Mouse (Mus musculus): ENCODE measurements around the gene Folr1.

Gene Folr1

DNA sequence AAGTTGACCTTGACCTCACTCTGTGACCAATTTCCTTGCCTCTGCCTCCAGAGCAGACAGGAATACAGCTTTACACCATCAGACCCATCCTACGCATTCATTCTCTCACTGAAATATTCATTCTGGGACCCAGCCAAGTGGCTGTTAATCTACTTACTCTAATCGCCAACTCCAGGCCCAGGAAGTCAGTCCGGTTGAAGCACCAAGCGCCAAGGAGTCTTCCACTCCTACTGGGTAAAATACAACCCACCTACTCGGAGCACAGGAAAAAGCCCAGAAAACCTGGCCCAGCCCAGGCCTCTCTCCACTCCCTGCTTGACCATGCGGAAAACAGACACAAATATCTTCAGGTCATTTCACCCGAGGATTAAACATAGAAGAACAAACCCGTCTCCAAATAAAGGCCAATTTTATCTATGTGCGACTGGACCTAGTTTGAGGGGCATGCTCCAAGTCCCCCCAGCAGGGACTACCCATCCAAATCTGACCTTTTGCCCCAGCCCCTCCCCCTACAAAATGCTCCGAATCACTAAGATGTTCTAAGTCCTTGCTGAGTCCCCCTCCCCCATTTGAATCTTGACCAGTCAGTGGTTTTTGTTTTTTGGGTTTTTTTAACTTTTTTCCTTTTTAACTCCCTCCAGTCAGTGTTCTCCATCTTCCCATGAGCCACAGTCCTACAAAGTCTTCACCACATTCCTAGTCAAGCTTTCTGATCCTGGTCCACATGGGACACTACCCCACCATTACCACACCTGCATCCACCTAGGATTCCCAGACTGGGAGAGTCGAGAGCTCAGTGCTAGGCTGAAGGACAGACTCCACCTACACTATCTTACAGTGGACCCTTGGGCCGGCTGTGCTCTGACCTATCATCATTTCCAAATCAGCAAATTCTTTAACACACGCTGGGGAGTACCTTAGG lies 2.1 kb downstream of the Folr1 start:
- no peak for DNase-seq

DNA sequence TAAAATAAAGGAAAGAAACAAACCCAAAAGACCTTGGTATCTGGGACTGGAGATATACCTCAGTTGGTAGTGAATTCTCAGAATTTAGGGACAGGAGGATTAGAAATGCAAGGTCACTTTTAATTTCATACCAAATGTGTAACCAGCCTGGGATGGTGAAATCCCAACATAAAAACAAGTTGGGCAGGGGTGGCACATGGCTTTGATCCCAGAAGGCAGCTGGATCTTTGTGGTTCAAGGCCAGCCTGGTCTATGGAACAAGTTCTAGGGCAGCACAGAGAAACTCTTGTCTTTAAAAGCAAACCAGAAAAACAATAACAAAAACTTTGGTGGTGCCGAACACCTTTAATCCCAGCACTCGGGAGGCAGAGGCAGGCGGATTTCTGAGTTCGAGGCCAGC lies 3.1 kb downstream of the Folr1 start:
- DNase-seq = no peak

DNA sequence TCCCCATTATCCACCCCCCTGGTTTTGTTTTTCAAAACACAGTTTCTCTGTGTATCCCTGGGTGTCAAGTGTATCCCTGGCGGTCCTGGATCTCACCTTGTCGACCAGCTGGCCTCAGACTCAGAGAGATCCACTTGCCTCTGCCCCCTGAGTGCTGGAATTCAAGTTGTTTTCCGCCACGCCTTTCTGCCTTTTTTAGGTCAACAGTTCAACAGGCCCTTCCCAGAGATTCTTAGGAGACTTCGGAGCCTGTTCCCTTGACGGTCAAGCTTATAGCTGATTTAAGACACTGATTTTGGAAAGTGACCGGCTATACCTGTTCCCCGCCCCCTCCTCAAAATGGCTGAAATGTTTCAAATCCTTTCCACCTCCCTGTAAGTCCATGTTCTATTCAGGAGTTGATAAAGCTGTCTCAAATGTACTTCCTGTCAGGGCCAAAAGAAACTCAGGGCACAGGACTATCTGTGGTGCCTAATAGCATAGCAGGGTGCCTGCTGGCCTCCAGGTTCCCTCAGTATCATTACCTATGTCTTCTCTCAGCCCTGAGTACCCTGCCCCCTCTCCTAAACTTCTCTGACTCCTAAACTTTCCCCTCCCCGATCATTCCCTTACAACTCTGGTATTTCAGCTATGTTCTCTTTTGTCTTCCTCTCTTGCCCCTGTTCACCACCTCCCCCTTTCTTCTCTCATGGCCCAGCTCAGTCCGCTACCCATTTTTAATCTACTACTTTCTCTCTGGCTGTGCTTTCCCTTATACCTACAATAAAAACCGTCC lies 3.9 kb downstream of the Folr1 start:
- DNase-seq = no peak

DNA sequence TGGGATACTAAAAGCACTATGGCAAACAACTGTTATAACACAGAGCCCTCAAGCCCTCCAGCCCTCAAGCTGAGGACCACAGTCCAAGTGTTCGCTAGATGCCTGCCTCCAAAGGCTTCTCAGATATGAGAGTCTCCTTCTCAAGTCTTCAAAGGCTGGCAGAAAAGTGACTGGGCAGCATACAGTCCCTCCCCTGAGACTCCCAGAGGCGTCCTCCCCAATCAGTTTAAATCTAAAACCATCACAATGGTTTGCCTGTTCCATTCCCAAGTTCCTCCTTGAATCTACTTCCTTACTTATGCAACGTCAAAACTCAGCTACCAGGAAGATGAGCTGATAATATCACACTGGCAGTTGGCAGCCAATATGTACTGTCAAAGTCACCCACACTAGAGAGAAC lies 7.2 kb downstream of the Folr1 start, which contains the start of gene Anapc15:
Gene Anapc15, plus strand, starts transcription at position 301 of the 400 bp plus-strand sequence.
- DNase-seq = no peak

DNA sequence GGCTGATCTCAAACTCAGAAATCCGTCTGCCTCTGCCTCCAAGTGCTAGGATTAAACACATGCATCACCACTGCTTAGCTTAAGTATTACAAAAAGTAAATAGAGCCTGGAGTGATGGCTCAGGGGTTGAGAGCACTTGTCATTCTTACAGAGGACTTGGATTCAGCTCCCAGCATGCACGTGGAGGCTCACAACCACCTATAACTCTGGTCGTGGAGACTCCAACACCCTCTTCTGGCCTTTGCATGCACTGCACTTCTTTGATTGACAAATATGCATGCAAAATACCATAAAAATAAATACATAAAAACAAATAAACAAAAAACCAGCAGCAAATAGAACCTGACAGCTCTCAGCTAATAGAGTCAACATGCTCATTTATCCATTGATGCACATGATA lies 8.3 kb downstream of the Folr1 start:
- no peak for DNase-seq

DNA sequence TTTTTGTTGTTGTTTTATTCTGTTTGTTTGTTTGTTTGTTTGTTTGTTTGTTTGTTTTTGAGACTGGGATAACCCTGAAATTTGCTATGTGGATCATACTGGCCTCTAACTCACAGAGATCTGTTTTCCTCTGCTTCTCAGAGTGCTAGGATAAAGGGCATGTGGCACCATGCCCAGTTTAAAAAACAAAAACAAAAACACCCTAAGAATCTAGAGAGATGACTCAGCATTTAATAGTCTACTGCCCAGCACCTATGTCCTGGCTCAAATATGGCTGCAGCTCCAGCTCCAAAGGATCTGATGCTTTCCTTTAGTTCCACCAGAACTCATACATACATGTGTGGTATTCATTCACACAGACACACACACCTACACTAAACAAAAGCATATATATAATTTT lies 9.6 kb downstream of the Folr1 start:
- no peak for DNase-seq

DNA sequence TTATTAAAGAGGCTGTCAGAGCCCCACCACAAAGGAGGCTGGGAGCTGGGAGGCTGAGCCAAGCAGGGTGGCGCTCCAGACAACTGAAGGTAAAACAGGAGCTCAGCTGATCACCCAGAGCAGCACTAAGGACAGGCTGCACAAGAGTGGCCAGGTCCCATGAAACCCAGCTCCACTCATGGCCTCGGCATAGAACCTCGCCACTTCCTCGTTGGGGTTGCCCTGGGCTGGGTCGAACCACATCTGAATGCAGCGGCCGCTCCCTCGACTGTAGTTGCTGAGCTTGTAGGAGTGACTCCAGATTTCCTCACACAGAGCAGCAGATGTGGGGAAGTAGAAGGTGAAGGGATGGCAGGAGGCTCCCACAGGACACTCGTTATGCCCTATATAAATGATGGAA lies 12.2 kb downstream of the Folr1 start:
- DNase-seq = no peak

DNA sequence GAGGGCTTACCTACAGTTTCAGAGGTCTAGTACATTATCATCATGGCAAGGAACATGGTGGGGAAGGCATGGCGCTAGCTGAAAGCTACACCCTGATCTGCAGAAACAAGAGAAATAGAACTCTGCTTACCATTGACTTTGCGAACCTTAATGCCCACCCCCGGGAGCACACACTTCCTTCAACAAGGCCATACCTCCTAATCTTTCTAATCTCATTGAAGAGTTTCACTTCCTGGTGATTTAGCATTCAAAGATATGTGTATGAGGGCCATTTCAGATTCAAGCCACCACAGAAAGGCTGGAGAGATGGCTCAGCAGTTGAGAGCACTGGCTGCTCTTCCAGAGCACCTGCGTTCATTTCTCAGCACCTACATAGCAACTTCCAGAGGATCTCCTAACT lies 13.5 kb downstream of the Folr1 start, which contains the start of gene Folr2:
Gene Folr2, minus strand, starts transcription at position 101 of the 400 bp plus-strand sequence.
- no peak for DNase-seq

DNA sequence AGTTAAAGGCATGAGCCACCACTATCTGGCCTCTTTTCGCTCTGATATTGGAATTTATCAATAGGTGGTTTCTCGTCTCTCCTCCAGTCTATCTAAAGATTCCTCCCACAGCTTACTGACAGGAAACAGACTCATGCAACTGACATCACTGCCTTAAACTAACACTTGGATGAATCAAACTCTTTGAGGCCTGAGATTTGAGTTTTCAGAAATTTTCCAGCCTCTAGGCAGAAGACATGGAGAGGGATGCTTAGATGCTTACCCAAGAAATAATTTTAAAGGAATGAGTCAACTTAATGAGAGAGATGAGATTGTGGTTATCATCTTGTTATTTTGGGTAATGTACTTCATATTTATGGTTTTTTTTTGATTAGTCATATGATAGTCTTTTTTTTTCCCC lies 16.8 kb downstream of the Folr1 start:
- DNase-seq = no peak

DNA sequence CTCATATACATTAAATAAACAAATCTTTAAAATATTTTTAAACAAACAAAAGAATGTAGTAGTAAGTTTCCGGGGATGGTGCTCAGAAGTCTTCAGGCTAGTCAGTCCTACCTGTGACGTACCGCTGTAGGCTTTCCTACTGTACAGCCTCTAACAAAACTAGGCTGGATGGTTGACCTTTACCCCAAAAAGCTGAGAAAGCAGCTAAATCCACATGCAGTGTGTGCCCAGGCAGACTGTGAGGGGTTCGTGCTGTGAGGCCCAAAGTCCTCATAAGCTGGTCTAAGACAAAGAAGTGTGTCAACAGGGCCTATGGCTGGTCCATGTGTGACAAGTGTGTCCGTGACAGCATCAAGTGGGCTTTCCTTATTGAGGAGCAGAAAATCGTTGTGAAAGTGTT lies 17.7 kb downstream of the Folr1 start:
- DNase-seq = no peak

DNA sequence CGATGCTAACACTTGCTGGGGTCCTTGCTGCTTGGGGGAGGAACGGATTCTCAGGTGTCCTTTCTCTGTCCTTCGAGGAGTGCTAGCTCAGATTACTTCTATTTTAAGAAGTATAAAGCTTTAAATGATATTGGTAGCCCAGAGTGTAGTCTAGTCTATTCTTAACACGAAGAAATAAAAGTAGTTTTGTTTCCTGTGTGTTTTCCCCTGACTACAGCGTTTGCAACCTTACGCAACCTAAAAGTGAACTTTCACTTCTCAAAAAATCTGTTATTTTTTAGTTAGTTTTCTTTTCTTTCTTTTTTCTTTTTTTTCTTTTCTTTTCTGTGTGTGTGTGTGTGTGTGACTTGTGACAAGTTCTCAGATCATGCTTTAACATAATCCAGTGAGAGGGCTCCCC lies 18.9 kb downstream of the Folr1 start:
- no peak for DNase-seq

DNA sequence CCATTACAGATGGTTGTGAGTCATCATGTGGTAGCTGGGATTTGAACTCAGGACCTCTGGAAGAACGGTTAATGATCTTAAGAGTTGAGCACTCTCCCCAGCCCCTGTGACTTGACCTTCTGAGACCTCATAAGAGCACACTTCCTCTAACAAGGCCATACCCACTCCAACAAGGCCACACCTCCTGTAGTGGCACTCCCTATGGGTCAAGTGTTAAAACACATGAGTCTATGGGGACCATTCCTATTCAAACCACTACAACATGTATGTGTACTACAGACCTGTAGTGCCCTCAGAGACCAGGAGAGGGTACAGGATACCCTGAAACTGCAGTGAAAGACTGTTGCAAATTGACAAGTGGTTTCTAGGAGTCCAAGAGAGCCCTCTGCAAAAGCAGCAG lies 22.7 kb downstream of the Folr1 start:
- no peak for DNase-seq

DNA sequence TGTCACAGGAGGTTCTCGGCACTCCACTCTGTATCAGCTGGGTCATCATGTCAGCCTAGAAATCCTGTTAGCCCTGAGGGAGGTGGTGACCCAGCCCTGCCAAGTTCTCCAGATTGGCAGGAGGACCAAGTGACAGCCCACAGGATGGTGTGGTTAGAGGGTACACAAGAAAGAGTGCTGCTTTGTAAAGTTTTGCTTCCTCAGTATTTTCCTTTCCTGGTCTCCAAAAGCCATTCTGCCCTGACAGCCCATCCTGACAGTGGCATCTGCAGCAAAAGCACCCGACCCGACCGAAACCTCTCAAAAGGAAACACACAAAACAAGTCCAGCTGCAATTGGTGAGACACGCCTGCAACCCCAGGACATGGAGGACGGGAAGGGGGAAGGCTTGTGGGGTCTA lies 26.4 kb downstream of the Folr1 start:
- no peak for DNase-seq

DNA sequence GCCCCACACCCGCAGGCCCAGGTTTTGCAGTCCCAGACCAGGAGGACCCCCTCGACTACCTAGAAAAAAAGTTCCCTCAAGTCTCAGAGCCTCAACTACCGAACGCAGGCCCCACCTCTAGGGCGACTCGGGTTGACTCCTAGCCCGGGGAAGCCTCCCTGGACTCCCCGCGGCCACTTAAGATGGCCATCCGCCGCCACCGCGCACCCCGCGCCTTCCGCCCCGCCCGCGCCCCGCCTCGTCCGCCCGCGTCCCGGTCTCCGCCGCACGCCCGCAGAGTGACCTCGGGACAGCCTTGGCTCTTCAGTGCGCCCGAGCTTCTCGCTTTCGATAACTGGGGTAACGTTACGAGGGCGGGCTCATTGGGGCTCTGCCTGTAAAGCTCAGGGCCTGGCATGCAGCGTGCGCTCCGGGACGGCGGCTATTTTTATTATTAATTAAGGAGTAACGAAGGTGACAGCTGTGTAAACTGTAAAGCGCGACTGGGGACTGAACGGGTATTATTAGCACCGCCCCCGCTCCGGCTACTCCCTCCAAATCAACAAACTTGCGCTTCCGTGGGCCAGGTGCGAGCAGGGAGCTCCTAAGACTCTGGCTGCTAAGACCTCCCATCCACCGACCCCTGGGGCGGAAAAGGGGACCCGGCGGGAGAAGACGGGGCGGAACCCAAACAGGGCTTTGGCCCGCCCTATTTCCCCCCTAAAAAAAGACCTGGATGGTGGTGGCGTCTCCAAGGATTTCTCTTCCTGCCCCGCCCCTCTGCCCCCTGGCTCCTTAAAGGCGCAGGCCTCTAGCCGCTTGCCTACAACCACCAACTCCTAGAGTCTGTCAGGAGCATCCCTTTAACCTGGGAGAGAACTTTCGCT lies 32.7 kb downstream of the Folr1 start, which contains the start of gene Inppl1:
Gene Inppl1, minus strand, starts transcription at position 624 of the 866 bp plus-strand sequence.
- peak; percentile 58 for DNase-seq

DNA sequence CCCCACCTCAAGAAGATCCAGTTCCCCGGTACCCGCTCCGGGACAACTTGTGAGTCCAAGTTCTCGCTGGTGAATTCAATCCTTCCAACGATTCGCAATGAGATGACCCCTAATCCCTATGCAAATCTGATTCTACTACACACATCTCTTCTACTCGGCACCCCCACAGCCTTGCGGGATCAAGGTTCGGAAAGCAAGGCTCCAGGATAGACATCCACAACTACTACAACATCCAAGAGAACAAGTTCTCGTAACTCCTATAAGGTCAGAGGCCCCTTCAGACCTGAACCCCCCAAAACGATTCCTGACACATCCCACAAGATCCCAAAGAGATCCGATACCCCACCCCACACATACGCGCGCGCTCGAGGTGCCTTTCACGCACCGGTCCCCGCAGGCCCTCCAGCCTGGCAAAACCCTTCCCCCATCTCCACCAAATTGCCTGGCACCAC lies 33.4 kb downstream of the Folr1 start:
- DNase-seq = peak; percentile 45

DNA sequence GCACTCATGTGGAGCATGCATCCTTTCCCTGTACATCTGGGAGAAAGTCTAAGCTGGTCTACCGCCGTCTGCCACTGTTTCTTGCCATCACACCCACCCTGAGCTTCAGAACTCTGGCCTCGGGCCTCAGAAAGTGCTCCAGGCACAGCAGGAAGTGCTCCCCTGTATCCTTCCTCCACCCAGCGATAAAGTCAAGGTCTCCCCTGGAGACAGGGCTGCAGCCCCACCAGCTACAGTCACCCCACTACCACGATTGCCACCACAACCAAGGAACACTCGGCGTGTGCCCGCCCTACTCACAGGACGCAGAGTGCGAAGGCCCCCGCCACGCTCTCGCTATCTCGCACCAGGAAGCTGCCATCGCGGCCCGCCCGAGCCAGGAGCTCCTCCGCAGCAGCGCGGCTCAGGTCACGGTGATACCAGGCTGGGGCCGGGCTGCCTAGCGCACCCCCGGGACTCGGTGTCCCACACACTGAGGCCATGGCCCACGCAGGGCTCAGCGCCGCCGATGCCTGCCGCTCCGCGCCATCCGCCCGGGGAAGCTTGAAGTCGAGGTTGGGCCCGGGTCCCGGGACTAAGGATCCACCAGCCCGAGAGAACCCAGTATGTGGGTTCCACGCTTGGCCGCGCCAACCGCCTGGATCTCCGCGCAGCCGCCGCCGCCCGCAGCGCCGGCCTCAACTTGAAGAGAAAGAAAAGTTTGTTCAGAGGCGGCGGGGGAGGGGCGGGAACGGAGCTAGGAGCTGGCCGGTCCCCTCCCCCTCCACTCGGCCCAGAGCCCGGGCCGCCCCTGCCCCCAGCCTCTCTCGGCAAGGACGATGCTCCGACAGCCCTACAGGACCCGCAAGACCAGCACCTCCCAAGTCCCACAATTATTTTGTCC lies 34.1 kb downstream of the Folr1 start:
- DNase-seq = peak; percentile 70

DNA sequence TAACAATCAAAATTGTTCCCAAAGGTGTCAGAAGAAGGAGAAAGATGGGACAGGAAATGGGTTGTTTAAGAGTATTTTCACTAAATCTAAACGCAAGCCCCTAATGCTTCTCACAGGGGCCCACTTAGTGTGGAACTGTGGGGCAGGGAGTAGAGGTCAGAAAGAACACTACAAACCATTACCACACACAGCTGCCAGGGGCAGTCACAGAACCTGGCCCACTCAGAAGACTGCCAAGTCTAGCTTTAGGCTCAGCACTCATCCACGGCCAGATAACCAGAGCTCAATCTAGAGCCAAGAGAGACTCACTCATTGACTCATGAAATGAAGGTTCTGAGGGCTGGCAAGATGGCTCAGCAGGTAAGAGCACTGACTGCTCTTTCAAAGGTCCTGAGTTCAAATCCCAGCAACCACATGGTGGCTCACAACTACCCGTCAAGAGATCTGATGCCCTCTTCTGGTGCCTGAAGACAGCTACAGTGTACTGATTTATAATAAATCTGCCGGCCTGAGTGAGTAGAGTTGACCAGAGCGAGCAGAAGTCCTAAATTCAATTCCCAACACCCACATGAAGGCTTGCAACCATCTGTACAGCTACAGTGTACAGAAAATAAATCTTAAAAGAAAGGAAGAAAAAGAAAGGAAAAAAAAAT lies 35.0 kb downstream of the Folr1 start:
- no peak for DNase-seq

DNA sequence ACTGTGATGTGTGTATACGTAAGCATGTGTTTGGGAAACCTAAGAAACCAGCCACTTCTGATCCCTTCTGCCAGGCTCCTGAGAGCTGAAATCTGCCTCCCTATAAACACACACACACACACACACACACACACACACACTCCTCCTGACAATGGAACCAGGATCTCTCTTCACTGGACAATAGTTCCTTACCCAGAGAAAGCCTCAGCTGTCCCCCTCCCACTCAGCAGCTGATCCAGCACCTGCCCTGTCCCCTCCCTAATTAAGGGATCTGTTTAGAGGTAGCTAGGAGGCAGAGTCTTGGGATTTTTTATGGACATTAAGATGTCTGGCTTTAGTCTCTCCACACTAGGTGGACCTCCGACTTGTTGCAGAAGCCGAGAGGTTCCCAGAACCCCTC lies 35.7 kb downstream of the Folr1 start:
- DNase-seq = no peak

DNA sequence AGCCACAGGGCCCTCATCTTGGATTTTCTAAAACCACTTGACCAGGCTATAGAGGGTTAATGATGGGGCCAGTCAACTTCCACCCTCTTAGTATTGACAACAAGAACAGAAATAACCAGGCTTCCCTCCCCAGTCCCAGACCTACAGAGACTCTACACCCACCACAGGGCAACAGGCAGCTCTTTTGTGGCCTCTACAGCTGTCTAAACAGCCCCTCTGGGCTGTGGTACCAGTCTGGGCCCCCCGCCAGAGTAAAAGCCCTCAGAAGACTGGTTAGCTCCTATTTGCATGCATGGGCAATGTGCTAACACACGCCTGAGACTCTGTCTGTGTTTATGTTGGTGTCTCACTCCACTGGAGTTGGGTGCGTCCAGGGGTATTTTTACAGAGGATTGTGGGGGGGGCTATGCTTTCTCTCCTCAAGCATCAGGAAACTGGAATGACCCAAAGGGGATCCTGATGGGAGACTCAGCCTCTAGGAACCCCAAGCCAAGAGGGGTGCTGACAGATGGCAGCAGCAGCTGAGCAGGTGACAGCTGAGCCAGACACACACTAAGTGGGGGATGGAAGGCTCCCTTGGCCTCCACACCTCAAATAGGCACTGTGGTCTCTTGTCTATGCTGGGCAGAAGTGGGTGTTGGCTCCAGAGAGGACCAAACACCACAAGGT lies 36.5 kb downstream of the Folr1 start:
- DNase-seq = peak; percentile 42

DNA sequence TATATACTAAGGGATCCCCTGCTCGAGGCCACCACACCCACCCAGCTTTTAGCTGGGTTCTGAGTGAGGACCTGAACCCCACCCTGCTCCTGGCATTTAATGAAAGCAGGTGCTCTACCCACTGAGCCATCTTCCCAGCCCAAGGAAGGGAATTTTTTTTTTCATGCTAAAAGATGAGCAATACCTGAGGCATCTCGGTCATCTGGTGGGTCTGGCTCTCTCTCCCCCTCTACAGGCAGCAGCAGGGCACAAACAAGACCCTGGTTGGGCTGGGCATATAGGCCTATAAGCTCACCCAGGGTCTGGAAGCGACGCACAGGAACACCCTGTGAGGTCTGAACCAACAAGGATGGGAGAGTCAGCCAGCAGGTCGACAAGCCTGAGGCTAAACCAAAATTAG lies 37.2 kb downstream of the Folr1 start:
- no peak for DNase-seq

DNA sequence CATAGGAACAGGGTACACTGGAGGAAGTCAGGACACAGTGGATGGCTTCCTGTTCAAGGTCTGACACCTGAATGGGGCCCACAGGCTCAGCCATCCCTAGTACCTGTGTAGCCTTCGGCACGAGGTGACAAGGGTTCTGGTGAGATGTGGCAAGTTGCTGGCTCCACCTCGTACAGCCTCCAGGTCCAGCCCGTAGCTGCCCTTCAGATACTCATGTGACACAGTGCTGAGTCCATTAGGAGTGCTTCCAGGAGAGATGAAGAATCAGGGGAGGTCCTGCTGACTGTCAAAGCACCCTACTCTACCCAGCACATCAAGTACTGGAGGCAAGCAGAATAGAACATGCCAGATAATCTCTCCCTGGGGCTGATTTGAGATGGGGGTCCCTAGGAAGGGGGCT lies 38.2 kb downstream of the Folr1 start:
- DNase-seq = no peak
